Mouse (Mus musculus) monocyte, adult 5-6 weeks (primary cell): ENCODE results near the gene Nme1. TPM values are rescaled to one million over a fixed set of nuclear protein-coding genes. Genes with fewer than 3 reads are reported as not detected.
A peak's percentile ranks its signal among the peaks of the same experiment; 100 is the strongest.

ENCODE experiments used
- ATAC-seq: fragments of 153-309, 156-312 bp; replicated peaks from 2 replicates; pipeline ENCODE4 v1.8.0; 2017; ENCODE audit warnings: mild to moderate bottlenecking; ENCODE audit not compliant: low TSS enrichment, insufficient number of reproducible peaks, severe bottlenecking, poor library complexity, low FRiP score
- total RNA-seq: library from RNA; stranded (forward); fragments of 200-1000, 200-491, 200-594 nt; gene quantifications from 3 replicates; pipeline ENCODE4 v1.2.3, GENCODE M21; 2017

Nme1 gene
- total RNA-seq, result 13.8 to 34.0 TPM (median 18.0 TPM) in 3 replicates

DNA sequence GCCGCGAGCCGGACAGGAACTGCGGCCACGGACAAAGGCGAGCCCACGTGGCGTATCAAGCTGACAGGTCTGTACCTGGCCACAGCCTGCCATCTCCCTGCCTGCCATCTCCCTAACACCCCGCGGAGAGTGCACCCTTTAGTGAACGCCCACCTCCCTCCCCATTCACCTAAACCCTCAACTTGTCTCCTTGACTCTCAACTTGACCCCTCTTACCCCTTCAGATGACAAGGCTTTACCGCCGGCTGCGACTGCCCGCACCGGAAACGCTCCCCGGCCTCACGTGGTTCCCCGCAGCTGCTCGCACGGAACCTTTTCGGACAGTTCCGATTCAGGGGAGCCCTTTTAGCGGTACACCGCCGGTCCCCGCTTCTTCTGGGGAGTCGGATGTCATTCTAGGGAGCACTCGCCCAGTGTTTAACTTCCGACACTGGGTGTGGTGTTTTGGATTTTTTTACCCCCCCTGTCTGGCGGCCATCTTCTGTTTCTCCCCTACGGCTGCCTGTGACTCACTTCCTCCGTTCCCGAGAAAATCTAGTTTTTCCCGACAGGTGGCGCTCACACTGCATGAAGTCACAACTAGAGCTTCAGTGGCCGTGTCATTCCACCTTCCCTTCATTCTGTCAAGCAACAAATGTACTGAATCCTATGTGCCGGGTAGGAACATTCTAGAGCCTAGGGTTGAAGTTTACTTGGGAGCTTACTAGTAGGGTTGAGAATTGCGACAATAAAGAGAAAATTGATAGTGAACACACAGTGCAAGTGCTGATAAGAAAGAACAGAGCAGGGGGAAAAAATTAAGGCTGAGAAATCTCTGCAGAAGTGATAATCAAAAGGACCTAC is at the start of gene Nme1, which contains the start of gene Gm20390:
Gene Nme1, minus strand, starts transcription at position 517 of the 843 bp plus-strand sequence.
Gene Gm20390, minus strand, starts transcription at position 289 of the 843 bp plus-strand sequence.
- peak; percentile 96 for ATAC-seq

DNA sequence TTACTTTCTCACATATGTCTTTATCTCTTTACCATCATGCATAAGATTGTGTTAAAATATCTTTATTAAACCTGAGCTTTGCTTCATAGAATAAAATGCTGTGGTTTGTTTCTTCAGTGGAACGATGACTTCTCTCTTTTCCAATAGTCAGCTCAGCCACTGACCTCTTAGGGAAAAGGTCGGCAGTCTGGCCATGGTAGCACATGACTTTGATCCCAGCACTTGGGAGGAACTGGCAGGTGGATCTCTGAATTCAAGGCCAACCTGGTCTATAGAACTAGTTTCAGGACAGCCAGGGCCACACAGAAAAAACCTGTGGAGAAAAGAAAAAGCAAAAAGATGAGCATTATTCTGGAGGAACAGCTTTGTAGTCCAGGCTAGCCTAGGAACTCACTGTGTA is 35.0 kb upstream of the Nme1 start:
- ATAC-seq, result no peak

DNA sequence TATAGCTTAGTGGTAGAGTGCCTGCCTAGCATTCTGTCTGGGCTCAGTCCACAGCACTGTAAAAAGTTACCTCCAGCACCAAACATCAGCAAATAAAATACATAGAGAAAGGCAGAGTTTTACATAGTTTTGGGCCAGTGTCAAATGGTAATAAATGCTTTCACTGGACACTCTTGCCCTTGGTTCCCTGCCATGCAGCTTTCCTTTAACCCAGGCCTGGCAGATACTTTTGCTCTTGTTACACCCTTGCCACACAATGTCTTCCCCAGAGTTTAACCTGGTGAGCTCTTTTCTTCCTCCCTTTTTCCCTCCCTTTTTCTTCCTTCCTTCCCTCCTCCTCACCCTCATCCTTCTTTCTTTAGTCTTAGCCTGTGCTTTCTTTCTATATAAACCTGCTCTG is 31.0 kb upstream of the Nme1 start:
- no peak for ATAC-seq

DNA sequence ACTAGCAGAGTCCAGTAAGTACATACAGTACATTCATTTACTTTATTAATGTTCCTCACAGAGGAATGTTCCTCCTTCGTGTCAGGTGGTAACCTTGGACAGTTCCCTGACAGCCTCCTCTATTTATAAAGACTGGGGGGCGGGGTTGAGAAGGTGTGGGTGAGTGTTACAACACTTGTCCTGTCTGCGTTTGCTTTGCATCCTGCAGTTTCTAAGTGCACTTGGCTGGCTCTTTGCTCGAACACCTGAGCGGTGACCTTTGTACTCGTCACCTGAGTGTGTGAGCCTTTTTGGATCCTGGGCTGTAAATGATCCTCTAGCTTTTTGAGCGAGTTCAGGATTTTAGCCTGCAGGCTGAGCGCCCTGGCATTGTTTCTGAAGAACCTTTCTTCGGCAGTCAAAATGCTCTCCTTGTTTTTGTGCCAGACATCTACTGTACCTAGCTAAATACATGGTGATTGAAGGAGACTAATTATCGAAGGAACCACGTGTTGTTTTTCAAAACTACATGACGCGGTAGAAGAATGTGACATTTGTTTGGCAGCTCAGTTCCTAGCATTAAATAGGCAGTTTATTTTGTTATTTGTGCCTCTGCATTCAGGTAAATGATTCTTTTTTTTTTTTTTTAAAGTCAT is 28.9 kb upstream of the Nme1 start:
- peak; percentile 12; the same call in 1 of the 2 replicates for ATAC-seq

DNA sequence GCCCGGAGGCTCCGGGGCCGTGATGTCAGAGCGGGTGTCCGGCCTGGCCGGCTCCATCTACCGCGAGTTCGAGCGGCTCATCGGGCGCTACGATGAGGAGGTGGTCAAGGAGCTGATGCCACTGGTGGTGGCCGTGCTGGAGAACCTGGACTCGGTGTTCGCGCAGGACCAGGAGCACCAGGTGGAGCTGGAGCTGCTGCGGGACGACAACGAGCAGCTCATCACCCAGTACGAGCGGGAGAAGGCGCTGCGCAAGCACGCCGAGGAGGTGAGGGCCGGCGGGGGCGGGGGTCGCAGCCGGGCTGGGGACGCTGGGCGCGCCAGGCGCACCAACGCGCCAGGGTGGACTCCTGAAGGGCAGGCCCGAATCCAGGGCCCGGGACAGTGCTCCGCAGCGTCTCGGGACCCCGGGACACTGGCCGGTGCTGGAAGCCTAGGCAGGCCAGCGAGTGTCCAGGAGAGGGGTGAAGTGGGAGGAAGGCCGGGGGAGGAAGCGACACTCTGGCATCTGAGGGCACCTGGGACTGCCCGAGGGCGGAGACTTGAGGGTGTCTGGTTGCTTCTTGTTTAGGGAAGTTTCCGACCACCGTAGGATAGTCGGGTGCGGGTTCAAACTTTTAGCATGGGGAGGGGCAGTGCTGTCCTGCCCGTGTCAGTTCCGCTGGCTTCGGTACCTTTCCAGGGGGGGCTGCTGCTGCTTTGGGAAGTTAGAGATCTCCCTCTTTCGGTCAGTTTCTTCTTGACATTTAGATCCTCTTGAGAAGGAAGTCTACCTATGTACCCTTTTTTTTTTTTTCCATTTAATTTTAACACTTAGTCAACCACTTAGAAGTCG is 28.2 kb upstream of the Nme1 start:
- peak; percentile 51 for ATAC-seq

DNA sequence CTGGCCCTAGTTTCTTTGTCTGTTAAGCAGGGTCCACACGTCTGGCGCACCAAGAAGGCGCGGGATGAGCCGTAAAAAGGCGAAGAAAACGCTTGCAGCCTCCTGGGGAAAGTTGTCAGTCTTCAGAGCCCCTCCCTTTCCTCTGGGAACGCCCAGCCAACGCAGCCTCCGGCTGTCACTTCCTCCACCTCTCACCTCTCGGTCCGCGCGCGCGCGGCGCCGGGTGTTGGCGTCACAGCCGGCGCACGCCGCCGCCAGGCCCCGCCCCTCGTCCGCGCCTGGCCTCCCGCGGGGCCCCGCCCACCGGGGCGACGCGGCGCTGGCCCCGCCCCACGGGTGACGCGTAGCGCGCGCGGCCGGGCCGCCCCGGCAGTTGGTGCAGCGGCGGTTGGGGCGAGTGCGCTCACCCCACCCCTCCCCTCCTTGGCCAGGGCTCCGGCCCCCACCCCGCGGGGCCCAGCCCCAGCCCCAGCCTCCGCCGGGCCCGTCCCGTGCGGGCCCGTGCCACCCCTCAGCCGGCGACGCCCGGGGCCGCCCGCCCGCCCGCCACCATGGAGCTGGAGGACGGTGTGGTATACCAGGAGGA is 27.5 kb upstream of the Nme1 start, which contains the start of gene Spag9:
Gene Spag9, plus strand, starts transcription at position 372 of the 586 bp plus-strand sequence.
- peak; percentile 66 for ATAC-seq

DNA sequence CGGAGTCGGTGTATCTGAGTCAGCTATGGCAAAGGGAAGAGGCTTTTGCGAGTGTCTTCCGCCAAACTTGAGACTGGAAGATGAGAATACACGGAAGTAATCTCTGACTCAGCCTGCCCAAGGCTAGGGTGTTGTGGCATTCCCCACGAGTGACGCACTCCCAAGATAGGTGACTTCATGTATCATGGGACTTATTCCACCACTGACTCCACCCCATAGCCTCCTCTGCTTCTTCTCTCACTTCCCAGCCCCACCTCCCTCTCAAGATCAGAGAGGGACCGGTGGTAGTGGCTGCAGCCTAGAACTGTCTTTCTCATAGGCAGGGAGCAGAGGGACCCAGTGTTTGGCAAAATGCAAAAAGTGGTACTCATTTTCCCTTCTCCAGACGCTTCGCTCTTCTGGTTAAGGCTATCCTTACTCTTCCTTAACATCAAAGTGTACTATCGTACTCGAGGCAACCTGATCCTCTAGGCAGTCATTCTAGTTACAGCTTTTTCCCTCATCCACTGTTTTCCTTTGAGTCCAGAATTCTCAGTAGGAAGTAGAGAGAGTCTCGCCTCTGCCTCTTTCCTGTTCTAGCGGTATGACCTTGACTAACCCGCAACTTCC is 26.9 kb upstream of the Nme1 start:
- ATAC-seq, result peak; percentile 92

DNA sequence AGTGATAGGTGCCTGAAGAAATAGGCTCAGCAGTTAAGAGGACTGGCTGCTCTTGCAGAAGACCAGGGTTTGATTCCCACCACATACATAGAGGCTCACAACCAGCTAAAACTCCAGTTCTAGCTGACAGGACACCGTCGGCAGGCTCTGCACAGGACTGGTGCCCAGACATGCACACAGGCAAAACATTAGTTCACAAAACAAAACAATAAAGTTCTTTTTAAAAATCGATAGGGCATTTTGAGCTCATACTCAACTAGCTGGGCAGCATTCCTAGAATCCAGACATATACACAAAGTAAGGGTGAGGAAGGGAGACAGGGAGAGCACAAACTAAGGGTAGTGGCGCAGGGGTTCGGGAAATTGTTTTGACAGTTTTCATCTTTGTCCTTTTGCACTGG is 26.2 kb upstream of the Nme1 start:
- no peak for ATAC-seq

DNA sequence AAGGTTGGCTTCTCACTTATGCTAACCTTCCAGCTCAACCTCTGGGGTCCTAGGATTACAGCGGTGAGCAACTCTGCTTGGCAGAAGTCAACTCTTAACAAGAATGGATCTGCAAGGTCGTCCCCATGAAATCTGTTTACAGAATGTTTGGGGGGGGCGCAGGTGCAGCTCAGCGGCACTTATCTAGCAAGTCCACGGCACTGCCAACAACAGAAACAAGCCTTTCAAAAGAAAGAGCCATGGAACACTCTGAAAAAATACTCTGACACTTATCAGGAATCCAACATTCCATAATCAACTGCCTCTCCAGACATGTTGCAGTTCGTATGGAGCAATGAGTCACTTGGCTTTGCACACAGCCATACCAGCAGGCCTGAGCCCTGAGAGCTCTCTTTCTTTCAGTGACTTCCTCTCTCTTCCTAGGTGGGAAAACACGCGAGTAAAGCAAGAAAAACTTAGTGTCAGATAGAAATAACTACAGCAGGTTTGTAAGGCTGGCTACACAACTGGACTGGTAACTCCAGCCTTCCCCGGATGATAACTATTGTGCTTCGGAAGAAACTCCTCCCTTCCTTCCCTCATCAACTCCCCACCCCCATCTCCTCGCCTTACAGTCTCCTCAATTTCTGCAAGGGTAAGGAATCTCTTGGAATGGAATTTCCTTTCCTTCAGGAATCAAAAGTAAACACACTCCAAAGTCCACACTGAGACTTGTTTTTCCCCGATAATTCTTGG is 20.2 kb upstream of the Nme1 start:
- no peak for ATAC-seq

DNA sequence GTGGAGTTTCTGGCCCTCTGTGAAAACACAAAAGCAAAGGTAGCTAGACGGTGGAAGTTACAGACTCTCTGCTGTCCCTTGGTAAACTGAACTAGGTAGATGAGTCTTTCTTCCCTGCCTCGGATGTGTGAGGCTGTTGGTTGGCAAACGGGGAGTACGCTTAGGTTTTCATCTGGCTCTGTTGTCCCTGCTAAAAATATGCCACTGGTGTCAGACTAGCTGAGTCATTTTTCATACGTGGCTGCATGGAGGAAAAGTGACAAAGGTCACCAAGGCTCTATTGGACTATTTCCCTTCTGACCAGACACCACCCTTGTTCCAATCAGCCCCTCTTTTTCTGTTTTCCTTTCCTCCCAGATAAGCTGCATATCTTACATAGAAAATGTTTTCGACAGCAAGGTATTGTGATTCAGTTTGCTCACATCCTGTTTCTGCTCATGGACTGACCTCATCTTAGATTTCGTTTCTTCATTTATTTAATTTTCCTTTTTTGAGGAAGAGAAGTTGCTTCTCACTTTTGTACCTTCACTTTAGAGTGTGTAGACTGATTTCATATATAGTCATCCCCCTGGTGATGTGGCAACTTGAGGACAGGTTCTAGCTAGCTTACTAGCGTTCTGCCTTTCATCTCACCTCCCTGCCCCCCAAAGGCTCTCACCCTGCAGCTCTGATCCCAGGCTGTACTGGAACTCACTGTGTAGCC is 19.5 kb upstream of the Nme1 start:
- ATAC-seq, result peak; percentile 55

DNA sequence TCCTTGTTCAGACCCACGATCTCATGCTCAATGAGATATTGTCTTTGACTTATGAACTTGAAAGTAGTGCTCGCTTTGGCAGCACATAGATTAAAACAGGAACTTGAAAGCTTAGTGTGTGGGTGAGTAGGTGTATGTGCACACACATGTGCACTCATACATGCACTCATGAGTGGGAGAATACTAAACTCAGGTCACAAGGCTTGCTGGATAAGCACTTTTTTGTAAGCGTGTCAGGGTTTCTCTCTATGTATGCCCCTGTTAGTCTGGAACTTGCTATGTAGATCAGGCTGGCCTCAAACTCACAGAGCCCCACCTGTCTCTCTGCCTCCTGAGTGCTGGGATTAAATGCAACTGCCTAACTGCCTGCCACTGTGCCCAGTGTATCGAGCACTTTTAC is 18.7 kb upstream of the Nme1 start:
- ATAC-seq, result no peak

DNA sequence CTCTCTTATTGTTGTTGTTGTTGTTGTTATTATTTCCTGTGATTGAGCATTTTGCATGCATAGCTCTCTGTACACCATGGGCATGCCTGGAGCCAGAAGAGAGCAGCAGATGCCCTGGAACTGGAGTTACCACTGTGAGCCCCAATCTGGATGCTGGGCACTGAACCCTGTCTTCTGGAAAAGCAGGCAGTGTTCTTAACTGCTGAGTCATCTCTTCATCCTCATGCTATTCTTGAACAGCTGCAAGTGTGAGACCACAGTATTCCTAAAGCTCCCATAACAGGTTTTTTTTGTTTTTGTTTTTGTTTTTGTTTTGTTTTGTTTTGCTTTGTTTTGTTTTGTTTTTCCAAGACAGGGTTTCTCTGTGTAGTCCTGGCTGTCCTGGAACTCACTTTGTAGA is 18.0 kb upstream of the Nme1 start:
- ATAC-seq, result no peak

DNA sequence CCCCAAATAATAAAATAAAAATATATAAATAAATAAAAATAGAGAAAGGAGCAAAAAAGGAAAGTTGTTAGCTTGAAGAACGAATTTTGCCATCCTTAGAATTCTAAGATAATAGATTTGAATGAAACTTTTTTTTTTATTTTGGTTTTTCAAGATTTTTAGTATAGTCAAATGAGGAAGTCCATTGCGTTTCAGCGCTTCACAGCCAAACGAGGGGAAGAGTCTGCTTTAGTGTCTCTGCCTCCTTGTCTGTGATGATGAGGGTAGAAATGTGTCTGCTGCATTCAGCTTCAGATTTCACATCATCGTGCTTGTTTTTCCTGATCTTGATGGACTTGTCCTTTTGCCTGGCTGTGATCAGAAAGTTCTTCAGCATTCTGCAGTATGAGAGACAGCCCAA is 16.9 kb upstream of the Nme1 start:
- no peak for ATAC-seq

DNA sequence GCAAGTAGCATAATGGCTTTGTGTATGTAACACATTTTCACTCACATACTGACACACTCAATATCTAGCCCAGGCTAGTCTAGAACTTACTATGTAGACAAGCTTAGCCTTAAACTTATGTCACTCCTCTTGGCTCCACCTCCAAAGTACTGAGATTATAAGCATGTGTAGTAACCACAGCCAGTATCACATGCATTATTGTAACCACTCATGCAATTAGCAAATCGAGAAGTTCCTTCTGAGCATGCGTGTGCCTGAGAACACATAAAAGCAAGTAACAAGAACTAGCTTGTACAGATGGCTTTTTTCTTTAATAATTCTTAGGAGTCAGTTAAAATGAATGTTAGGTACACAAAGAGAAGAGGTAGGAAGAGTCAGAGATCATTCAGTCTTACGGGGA is 16.3 kb upstream of the Nme1 start:
- peak; percentile 38; the same call in 1 of the 2 replicates for ATAC-seq

DNA sequence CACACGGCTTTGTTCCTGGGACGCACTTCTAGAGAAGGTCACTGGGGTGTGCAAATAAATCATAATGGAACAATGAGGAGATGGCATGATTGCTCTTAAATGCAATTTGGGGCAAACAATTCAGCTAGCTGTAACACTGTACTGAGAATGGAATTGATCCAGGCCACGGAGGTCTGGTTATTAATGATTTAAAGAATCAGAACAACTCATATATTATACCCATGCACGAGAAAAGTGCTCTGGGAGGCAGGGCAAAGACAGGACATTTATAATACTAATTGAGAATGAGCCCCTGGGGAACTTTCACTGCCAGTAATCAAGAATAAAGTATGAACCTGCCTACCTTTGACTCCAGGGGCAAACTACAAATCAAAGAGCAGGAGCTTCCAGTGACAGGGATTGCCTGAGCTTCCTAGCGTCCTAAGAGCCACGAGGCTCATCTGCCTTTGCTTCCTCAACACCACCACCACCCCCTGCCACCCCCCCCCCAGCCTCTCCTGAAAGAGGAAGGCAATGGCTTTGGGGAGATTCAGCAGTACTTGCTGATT is 11.3 kb upstream of the Nme1 start:
- no peak for ATAC-seq

DNA sequence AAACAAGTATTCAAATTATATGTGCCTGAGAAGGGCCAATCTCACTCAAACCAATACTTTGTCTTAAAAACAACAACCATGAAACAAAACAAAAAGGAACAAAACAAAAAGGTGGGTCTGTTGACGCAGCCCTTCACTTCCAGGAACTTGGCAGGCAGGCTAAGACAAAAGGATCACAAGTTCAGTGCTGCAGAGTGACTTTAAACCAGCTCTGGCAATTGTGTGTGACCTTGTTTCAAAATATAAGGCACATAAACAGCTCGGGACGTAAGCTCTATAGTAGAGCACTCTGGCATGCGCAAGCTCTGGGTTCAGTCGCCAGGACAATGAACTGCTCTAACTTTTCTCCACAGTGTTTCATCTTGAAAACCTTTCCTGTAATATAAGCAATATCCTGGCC is 4.6 kb upstream of the Nme1 start:
- no peak for ATAC-seq

DNA sequence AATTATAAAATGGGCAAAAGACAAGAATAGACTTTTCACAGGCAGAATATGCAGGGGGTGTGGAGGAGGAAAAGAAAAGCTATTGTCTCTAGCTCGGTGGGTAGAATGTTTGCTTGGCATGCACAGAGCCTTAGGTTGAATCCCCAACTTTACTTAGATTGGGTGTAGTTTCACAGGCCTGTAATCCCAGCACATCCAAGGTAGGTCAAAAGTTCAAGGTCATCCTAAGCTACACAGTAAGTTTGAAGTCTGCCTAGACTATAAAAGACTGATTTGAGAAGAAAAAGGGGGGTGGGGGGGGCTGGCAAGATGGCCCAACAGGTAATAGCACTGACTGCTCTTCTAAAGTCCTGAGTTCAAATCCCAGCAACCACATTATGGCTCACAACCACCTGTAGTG is 1.5 kb upstream of the Nme1 start:
- no peak for ATAC-seq
